Mouse (Mus musculus) kidney, embryonic 16.5 days (tissue): ENCODE results near the gene Tktl1. TPM values are rescaled to one million over a fixed set of nuclear protein-coding genes. Genes with fewer than 3 reads are reported as not detected.

ENCODE experiments used
- ATAC-seq: fragments of 200-750 bp; cut with Nextera tagmentation; 2 replicates; pipeline ENCODE4 v1.8.0; 2017; ENCODE audit warnings: moderate TSS enrichment; ENCODE audit not compliant: low FRiP score, low TSS enrichment
- H3K27ac ChIP-seq: fragments of 300-500 bp; sonication (generic); 2 replicates; pipeline ENCODE4 v1.5.1; 2014; ENCODE audit warnings: low read length
- H3K27me3 ChIP-seq: fragments of 300-500 bp; sonication (generic); 2 replicates; pipeline ENCODE4 v1.6.1; 2014; ENCODE audit warnings: low read length, control low read depth, mixed read lengths; ENCODE audit not compliant: insufficient read depth
- H3K36me3 ChIP-seq: fragments of 300-500 bp; sonication (generic); 2 replicates; pipeline ENCODE4 v1.6.1; 2014; ENCODE audit warnings: low read length, control low read depth, mixed read lengths; ENCODE audit not compliant: insufficient read depth
- H3K4me1 ChIP-seq: fragments of 300-500 bp; sonication (generic); 2 replicates; pipeline ENCODE4 v1.6.1; 2014; ENCODE audit warnings: low read length, control low read depth, mixed read lengths; ENCODE audit not compliant: insufficient read depth
- H3K4me2 ChIP-seq: fragments of 300-500 bp; sonication (generic); replicated peaks from 2 replicates; pipeline ENCODE4 v1.6.1; 2014; ENCODE audit warnings: low read depth, low read length
- H3K4me3 ChIP-seq: fragments of 300-500 bp; sonication (generic); 2 replicates; pipeline ENCODE4 v1.5.1; 2014; ENCODE audit warnings: mild to moderate bottlenecking, low read length
- H3K9ac ChIP-seq: fragments of 300-500 bp; sonication (generic); replicated peaks from 2 replicates; pipeline ENCODE4 v1.6.1; 2014; ENCODE audit warnings: low read length
- H3K9me3 ChIP-seq: fragments of 300-500 bp; sonication (generic); 2 replicates; pipeline ENCODE4 v1.6.1; 2016; ENCODE audit warnings: low read length, control low read depth
- WGBS: fragments of 180-500 bp; shearing (Covaris S2); extraction: QIAGEN DNeasy Blood & Tissue Kit; methylation state at CpG from one replicate; pipeline ENCODE4 v1.1.7; 2014; 5-methylcytosine and 5-hydroxymethylcytosine counted together
- polyA plus RNA-seq: library from polyadenylated mRNA; unstranded; fragments of >200 nt; fragmentation: Nextera tagmentation; extraction: Ambion mirVana; gene quantifications from 2 replicates; pipeline ENCODE4 v1.2.1, GENCODE M21; 2015

The Tktl1 gene
- polyA plus RNA-seq, 1 experiment from 2014 or later = 0.06 TPM

GRCm38 (mm10) chrX:74254153-74254887 lies 77.3 kb downstream of the Tktl1 start, which contains the start of gene Emd:
Emd (plus strand) TSS chrX:74254687.
- H3K4me1 ChIP-seq = no peaks in the 10 kb centered on the region
- 0 out of 2 replicates have a peak, but pooled peaks cover 6% of the 10 kb centered on the region for H3K36me3 ChIP-seq
- no peaks in the 10 kb centered on the region for H3K27me3 ChIP-seq
- peak within 1 kb of the TSS; percentile 83 for H3K9ac ChIP-seq
- 25% methylated on average over 39 of the region's 39 CpGs for WGBS
- peak; percentile 98 for ATAC-seq
- peak within 1 kb of the TSS; percentile 59 for H3K4me2 ChIP-seq
- H3K4me3 ChIP-seq = peak within 1 kb of the TSS; percentile 62
- H3K9me3 ChIP-seq = no peaks in the 10 kb centered on the region
- peak within 1 kb of the TSS; percentile 92 for H3K27ac ChIP-seq

DNA sequence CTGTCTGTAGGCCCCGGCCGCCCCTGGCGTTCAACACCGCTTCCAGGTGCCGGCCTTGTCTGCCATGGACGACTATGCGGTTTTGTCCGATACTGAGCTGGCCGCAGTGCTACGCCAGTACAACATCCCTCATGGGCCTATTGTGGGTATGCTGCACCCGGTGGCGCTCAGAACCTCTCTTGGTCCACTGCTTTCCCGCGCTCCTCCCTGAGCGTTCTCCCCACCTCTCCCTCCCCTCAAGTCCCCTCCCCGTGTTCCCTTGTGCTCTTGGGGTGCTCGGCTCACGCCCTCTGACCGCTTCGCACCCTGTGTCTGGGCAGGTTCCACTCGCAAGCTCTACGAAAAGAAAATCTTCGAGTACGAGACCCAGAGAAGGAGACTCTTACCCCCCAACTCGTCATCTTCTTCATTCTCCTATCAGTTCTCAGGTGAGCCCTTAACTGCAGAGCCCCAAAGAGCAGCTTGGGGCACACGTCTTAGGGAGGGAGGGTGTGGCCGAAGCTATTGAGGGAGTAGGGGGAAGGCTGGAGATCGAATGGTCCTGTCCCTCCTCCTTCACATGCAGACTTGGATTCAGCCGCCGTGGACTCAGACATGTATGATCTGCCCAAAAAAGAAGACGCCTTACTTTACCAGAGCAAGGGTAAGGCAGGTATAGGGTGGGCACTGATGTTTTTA lies 78.0 kb downstream of the Tktl1 start:
- Histone ChIP-seq H3K4me3 (peak overlapping the region; percentile 62), H3K4me1 (no peaks in the 10 kb centered on the region), H3K4me2 (peak overlapping the region; percentile 59), H3K27me3 (no peaks in the 10 kb centered on the region), H3K9ac (peak overlapping the region; percentile 83), H3K9me3 (no peaks in the 10 kb centered on the region), H3K27ac (peak overlapping the region; percentile 92), H3K36me3 (0 out of 2 replicates have a peak, but pooled peaks cover 6% of the 10 kb centered on the region)
- peak; percentile 79 for ATAC-seq
- 26% methylated on average over 31 of the region's 31 CpGs for WGBS

DNA sequence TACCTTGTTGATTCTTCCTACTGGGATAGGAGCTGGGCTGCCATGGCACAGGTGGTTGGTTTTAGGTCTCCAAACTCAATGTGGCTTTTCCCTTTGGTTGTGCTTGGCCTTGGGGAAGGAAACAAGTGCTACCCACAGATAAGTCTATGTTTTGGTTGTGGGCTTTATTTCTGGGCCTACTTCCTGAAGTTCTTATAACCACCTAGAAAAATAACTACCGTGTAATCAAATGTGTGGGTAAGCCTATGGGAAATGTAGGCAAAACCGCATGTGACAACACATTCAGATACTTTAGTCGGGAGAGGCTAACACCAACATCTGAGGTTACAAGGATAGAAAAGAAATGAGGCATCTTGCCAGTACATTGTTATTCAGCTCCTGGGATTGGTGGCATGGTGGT lies 80.7 kb downstream of the Tktl1 start:
- ATAC-seq = no peak
- Histone ChIP-seq H3K4me3 (no peak overlapping the region), H3K4me2 (no peak overlapping the region), H3K9me3 (no peaks in the 10 kb centered on the region), H3K27me3 (no peaks in the 10 kb centered on the region), H3K36me3 (0 out of 2 replicates have a peak, but pooled peaks cover 6% of the 10 kb centered on the region), H3K9ac (no peak overlapping the region), H3K4me1 (no peaks in the 10 kb centered on the region), H3K27ac (no peak overlapping the region)
- 91% methylated on average over 3 of the region's 3 CpGs for WGBS

Other genes starting within 250 kb of the Tktl1 start
- 65.1 and 66.2 TPM in 2 replicates for gene Renbp, start 246.4 kb upstream of the Tktl1 start, polyA plus RNA-seq
- 54.7 and 61.1 TPM in 2 replicates for gene Hcfc1, start 210.9 kb upstream of the Tktl1 start, polyA plus RNA-seq
- gene Irak1, start 153.3 kb upstream of the Tktl1 start, polyA plus RNA-seq = 76.0 and 82.0 TPM in 2 replicates
- not detected in 2 replicates for gene Opn1mw, start 49.8 kb upstream of the Tktl1 start, polyA plus RNA-seq
- gene Mecp2, start 41.9 kb upstream of the Tktl1 start, polyA plus RNA-seq = 10.0 and 10.3 TPM in 2 replicates
- not detected in 2 replicates for gene Tex28, start 9.4 kb upstream of the Tktl1 start, polyA plus RNA-seq
- gene Flna, start 72.6 kb downstream of the Tktl1 start, polyA plus RNA-seq = 331 and 364 TPM in 2 replicates
- gene Emd, start 77.4 kb downstream of the Tktl1 start, polyA plus RNA-seq = 25.6 and 26.5 TPM in 2 replicates
- gene Rpl10, start 93.6 kb downstream of the Tktl1 start, polyA plus RNA-seq = 610 and 782 TPM in 2 replicates
- gene Taz, start 104.7 kb downstream of the Tktl1 start, polyA plus RNA-seq = 97.2 and 103 TPM in 2 replicates
- gene Dnase1l1, start 105.1 kb downstream of the Tktl1 start, polyA plus RNA-seq = 13.4 and 15.5 TPM in 2 replicates
- 175 and 180 TPM in 2 replicates for gene Atp6ap1, start 119.8 kb downstream of the Tktl1 start, polyA plus RNA-seq
- gene Gdi1, start 127.7 kb downstream of the Tktl1 start, polyA plus RNA-seq = 219 and 243 TPM in 2 replicates
- gene Fam50a, start 135.8 kb downstream of the Tktl1 start, polyA plus RNA-seq = 69.8 and 71.4 TPM in 2 replicates
- gene Plxna3, start 151.8 kb downstream of the Tktl1 start, polyA plus RNA-seq = 12.6 and 15.6 TPM in 2 replicates
- gene Lage3, start 176.4 kb downstream of the Tktl1 start, polyA plus RNA-seq = 108 and 113 TPM in 2 replicates
- 77.5 and 83.4 TPM in 2 replicates for gene Ubl4a, start 196.0 kb downstream of the Tktl1 start, polyA plus RNA-seq
- 23.3 and 25.7 TPM in 2 replicates for gene Slc10a3, start 196.1 kb downstream of the Tktl1 start, polyA plus RNA-seq
- gene Fam3a, start 216.0 kb downstream of the Tktl1 start, polyA plus RNA-seq = 45.9 and 47.1 TPM in 2 replicates
- gene Ikbkg, start 216.0 kb downstream of the Tktl1 start, polyA plus RNA-seq = 22.7 and 23.2 TPM in 2 replicates